Mouse (Mus musculus) lung, adult 10 weeks (tissue): Measurements from ENCODE around the gene Znhit6. TPM values are rescaled to one million over a fixed set of nuclear protein-coding genes. Genes with fewer than 3 reads are reported as not detected.

Source experiments
- polyA plus RNA-seq: library from polyadenylated mRNA; stranded (reverse); fragments of 350-450 nt; fragmentation: Illumina TruSeq; extraction: RNeasy Lipid Tissue Mini Kit (QIAGEN cat#74804); gene quantifications from one replicate; pipeline ENCODE4 v1.2.3, GENCODE M21; 2014; ENCODE audit warnings: low read depth, low replicate concordance; ENCODE audit not compliant: insufficient read depth

Gene Znhit6
- 12.7 TPM for polyA plus RNA-seq

DNA sequence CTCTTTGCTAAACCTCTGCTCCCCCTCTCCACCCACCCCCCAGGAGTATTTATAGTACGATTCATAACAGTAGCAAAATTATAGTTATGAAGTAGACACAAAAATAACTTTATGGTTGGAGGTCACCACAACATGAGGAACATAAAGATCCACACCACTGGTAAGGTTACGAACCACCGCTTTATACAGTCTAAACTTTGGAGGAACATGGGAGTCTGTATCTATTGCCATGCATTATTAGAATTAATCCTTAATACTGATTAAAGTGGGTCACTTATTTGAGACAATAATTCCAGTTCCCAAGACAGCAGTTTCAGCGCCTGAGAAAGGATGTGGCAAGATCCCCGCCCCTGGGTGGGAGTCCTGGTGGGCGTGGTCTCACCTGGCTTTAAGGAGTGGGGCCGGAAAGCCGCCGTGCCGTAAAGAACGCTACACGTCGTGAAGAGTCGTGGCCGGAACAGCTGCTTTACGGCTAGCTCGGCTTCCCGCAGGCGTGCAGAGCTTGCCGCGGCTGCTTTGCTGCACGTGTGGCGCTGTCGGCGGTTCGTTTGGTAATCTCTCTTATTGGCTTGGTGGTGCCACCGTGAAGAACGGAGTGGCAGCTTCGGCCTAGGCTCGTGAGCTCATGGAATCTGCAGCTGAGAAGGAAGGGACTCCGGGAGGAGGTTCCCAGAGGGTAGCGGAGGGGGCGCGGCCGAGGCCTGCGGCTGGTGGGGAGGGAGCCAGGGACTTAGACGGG lies at the start of gene Znhit6:
Gene Znhit6, plus strand, starts transcription at position 463 of the 739 bp plus-strand sequence.

DNA sequence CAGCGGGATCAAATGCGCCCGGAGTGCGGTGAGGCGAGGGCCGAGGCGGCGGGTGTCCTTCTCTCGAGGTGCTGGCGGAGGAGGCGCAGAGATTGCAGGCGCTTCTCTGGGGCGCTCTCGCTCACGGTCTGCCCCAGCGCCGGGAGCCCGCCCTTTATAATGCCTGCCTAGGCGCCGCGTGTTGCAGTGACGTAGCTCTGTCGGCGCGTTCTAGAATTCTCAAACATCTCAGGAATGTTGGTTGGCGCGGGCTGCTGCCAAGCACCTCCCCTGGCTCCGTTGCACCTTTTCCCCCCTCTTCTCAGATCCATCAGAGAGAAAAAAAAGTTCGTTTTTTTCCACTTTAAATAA lies 73.8 kb downstream of the Znhit6 start, which contains the start of gene Ccn1:
Gene Ccn1, minus strand, starts transcription at position 130 of the 351 bp plus-strand sequence.

Other genes with a start within 250 kb of the Znhit6 start
- 124 TPM for gene Ccn1, start 73.8 kb downstream of the Znhit6 start, polyA plus RNA-seq
- gene Ddah1, start 182.5 kb downstream of the Znhit6 start, polyA plus RNA-seq = 6.0 TPM